In genomic region chr2:153171966-153172365, GRCm38 (mm10) we compare ENCODE assay signal across 28 mouse cellular contexts. TPM values are rescaled to one million over a fixed set of nuclear protein-coding genes. Genes with fewer than 3 reads are reported as not detected.
DNase-seq lines count a peak whose midpoint lies in the region; ATAC-seq and TF ChIP-seq lines count a peak whose summit lies in the region.
"Had no signal": no experiment of that assay in that cellular context is flagged by ENCODE, and none has a peak within 500 bp of the region (broad histone marks: within the 10 kb centered on the region; RNA-seq: fewer than 3 reads in every experiment).

No protein-coding gene starts in this region.

- peak; percentile 52; the same call in 1 of the 2 replicates for ATAC-seq in intestine, embryonic 15.5 days
- ATAC-seq: forebrain, embryonic 15.5 days; lung, postnatal 0 days had no signal

- no peak overlapping the region for H3K4me2 ChIP-seq in intestine, embryonic 15.5 days (replicated peaks)
- H3K4me2 ChIP-seq: embryonic facial prominence, embryonic 12.5 days; forebrain, embryonic 15.5 days; heart, embryonic 12.5 days; hindbrain, embryonic 13.5 days; midbrain, embryonic 12.5 days; stomach, embryonic 15.5 days had no signal

- no peak overlapping the region for H3K4me3 ChIP-seq in kidney, adult 2 months (ENCODE audit: insufficient read depth, low read depth, low read length)
- no peak overlapping the region for H3K4me3 ChIP-seq in intestine, embryonic 15.5 days (replicated peaks)
- no peak overlapping the region for H3K4me3 ChIP-seq in limb, embryonic 10.5 days
- H3K4me3 ChIP-seq: embryonic facial prominence, embryonic 12.5 days; forebrain, embryonic 15.5 days; heart, embryonic 12.5 days; hindbrain, embryonic 13.5 days; megakaryocyte, embryonic 14.5 days; midbrain, embryonic 12.5 days; myocyte; stomach, embryonic 15.5 days had no signal

- H3K9me3 ChIP-seq in intestine, embryonic 15.5 days, result no peaks in the 10 kb centered on the region
- H3K9me3 ChIP-seq in limb, embryonic 10.5 days (replicated peaks), result no peaks in the 10 kb centered on the region
- H3K9me3 ChIP-seq: embryonic facial prominence, embryonic 12.5 days; forebrain, embryonic 15.5 days; heart, embryonic 12.5 days; hindbrain, embryonic 13.5 days; megakaryocyte, embryonic 14.5 days; midbrain, embryonic 12.5 days; stomach, embryonic 15.5 days had no signal

- H3K36me3 ChIP-seq in kidney, adult 2 months (ENCODE audit: control insufficient read depth, insufficient read depth, low read length), result no peaks in the 10 kb centered on the region
- no peaks in the 10 kb centered on the region for H3K36me3 ChIP-seq in intestine, embryonic 15.5 days
- H3K36me3 ChIP-seq in limb, embryonic 10.5 days, result peaks cover 30% of the 10 kb centered on the region
- H3K36me3 ChIP-seq: embryonic facial prominence, embryonic 12.5 days; forebrain, embryonic 15.5 days; stomach, embryonic 15.5 days had no signal

- TF ChIP-seq CTCF in kidney, adult 2 months (conservative IDR thresholded peaks at IDR 0.05; ENCODE audit: insufficient read depth, insufficient read length, low read depth, low read length), result no peak

- WGBS in kidney, adult 2 months, result 71% methylated on average over 5 of the region's 5 CpGs
- WGBS in intestine, embryonic 15.5 days, result 79% methylated on average over 5 of the region's 5 CpGs
- WGBS in limb, embryonic 10.5 days, result 90% methylated on average over 5 of the region's 5 CpGs

- no peak overlapping the region for H3K9ac ChIP-seq in intestine, embryonic 15.5 days
- H3K9ac ChIP-seq: embryonic facial prominence, embryonic 12.5 days; forebrain, embryonic 15.5 days; heart, embryonic 12.5 days; hindbrain, embryonic 13.5 days; midbrain, embryonic 12.5 days; stomach, embryonic 15.5 days had no signal

- H3K27ac ChIP-seq in kidney, adult 2 months (ENCODE audit: insufficient read depth, low read depth, low read length), result peak overlapping the region; percentile 3; the same call in 1 of the 2 replicates
- H3K27ac ChIP-seq in intestine, embryonic 15.5 days, result no peak overlapping the region
- H3K27ac ChIP-seq in limb, embryonic 10.5 days, result no peak overlapping the region
- H3K27ac ChIP-seq: embryonic facial prominence, embryonic 12.5 days; forebrain, embryonic 15.5 days; hindbrain, embryonic 13.5 days; midbrain, embryonic 12.5 days; stomach, embryonic 15.5 days had no signal

- TF ChIP-seq POLR2A in kidney, adult 2 months (IDR thresholded peaks at IDR 0.05; ENCODE audit: low read depth, low read length), result no peak

- no peaks in the 10 kb centered on the region for H3K27me3 ChIP-seq in kidney, adult 2 months (replicated peaks; ENCODE audit: control insufficient read depth, insufficient read depth, low read length)
- H3K27me3 ChIP-seq in intestine, embryonic 15.5 days (replicated peaks), result no peaks in the 10 kb centered on the region
- no peaks in the 10 kb centered on the region for H3K27me3 ChIP-seq in limb, embryonic 10.5 days (ENCODE audit: low read depth, poor library complexity, severe bottlenecking)
- H3K27me3 ChIP-seq: embryonic facial prominence, embryonic 12.5 days; heart, embryonic 12.5 days; hindbrain, embryonic 13.5 days; megakaryocyte, embryonic 14.5 days; midbrain, embryonic 12.5 days; stomach, embryonic 15.5 days had no signal

- H3K4me1 ChIP-seq in kidney, adult 2 months (ENCODE audit: control insufficient read depth, insufficient read depth, low read length), result peaks cover 21% of the 10 kb centered on the region; the same call in 1 of the 2 replicates
- peaks cover 6% of the 10 kb centered on the region for H3K4me1 ChIP-seq in intestine, embryonic 15.5 days (replicated peaks)
- H3K4me1 ChIP-seq in limb, embryonic 10.5 days, result peaks cover 13% of the 10 kb centered on the region

- no peak for DNase-seq in kidney, adult 2 months
- no peak for DNase-seq in kidney, adult 8-10 months
- peak; percentile 43 for DNase-seq in ES-CJ7 (ENCODE audit: low read depth, low spot score)
- DNase-seq in yolk sac, embryonic 10.5 days (ENCODE audit: low spot score), result peak; percentile 36
- DNase-seq in natural killer cell, adult 2 months (ENCODE audit: low spot score in 2 of 2), result no peak
- no peak for DNase-seq in limb, embryonic 10.5 days (ENCODE audit: low spot score)
- DNase-seq: adrenal gland, postnatal 25 days; cerebellum, adult 11-12 months; cerebellum, adult 9-11 months; embryo, embryonic 11 days; gastrocnemius, postnatal 25 days; heart, adult 18-20 months; heart, postnatal 4 days; kidney, postnatal 4 days; layer of hippocampus, adult 9-11 months; lung, adult 18-20 months; lung, postnatal 4 days; thymus, postnatal 25 days had no signal

RNA-seq across cellular contexts. Expression of gene Tm9sf4, which starts 10.9 kb away (rescaled TPM):
- 46.0 and 49.5 TPM in 2 replicates for polyA plus RNA-seq in kidney, adult 2 months (2012; rRNA removed)
- 82.5 and 84.9 TPM in 2 replicates for polyA plus RNA-seq in intestine, embryonic 15.5 days (2015; fragmentation: Nextera tagmentation; extraction: Ambion mirVana)
- polyA plus RNA-seq in limb, embryonic 10.5 days (2016; fragmentation: Nextera tagmentation; extraction: Ambion mirVana), result 66.5 and 84.3 TPM in 2 replicates

RNA-seq across cellular contexts. Expression of gene Tspyl3, which starts 53.3 kb away (rescaled TPM):
- 2.2 and 2.3 TPM in 2 replicates for polyA plus RNA-seq in kidney, adult 2 months (2012; rRNA removed)
- polyA plus RNA-seq in intestine, embryonic 15.5 days (2015; fragmentation: Nextera tagmentation; extraction: Ambion mirVana), result 10.3 and 11.4 TPM in 2 replicates
- polyA plus RNA-seq in limb, embryonic 10.5 days (2016; fragmentation: Nextera tagmentation; extraction: Ambion mirVana), result 5.8 and 9.9 TPM in 2 replicates

Comparison
In these comparisons a context has a peak if more than half of its experiments do, and no peak if none do; other contexts are left out.
1. DNase-seq: peak in ES-CJ7 (single experiment) and yolk sac, embryonic 10.5 days (single experiment); none in kidney, adult 2 months (single experiment), kidney, adult 8-10 months (0 of 2), natural killer cell, adult 2 months (0 of 2) and limb, embryonic 10.5 days (single experiment).